Mouse (Mus musculus): Measurements from ENCODE around the gene Adcy1.

Gene Adcy1

GRCm38 (mm10) chr11:7071617-7072016 lies 8.3 kb downstream of the Adcy1 start:
- no peak for DNase-seq

GRCm38 (mm10) chr11:7073556-7073955 lies 10.3 kb downstream of the Adcy1 start:
- no peak for DNase-seq

- DNase-seq = no peak
Measured at GRCm38 (mm10) chr11:7076510-7076909, 13.2 kb downstream of the Adcy1 start.

- no peak for DNase-seq
Measured at GRCm38 (mm10) chr11:7081893-7082292, 18.6 kb downstream of the Adcy1 start.

- DNase-seq = no peak
Measured at GRCm38 (mm10) chr11:7083911-7084310, 20.6 kb downstream of the Adcy1 start.

- DNase-seq = no peak
Measured at GRCm38 (mm10) chr11:7085184-7085583, 21.9 kb downstream of the Adcy1 start.

GRCm38 (mm10) chr11:7091120-7091519 lies 27.8 kb downstream of the Adcy1 start:
- no peak for DNase-seq

GRCm38 (mm10) chr11:7094844-7095243 lies 31.6 kb downstream of the Adcy1 start:
- no peak for DNase-seq

GRCm38 (mm10) chr11:7101674-7102073 lies 38.4 kb downstream of the Adcy1 start:
- DNase-seq = no peak

GRCm38 (mm10) chr11:7102256-7103194 lies 39.2 kb downstream of the Adcy1 start:
- no peak for DNase-seq

- DNase-seq = no peak
Measured at GRCm38 (mm10) chr11:7105337-7105736, 42.0 kb downstream of the Adcy1 start.

- no peak for DNase-seq
Measured at GRCm38 (mm10) chr11:7109131-7109530, 45.8 kb downstream of the Adcy1 start.

- no peak for DNase-seq
Measured at GRCm38 (mm10) chr11:7113046-7113445, 49.8 kb downstream of the Adcy1 start.

- DNase-seq = no peak
Measured at GRCm38 (mm10) chr11:7113687-7114086, 50.4 kb downstream of the Adcy1 start.

GRCm38 (mm10) chr11:7114312-7114711 lies 51.0 kb downstream of the Adcy1 start:
- DNase-seq = no peak

GRCm38 (mm10) chr11:7116647-7117046 lies 53.4 kb downstream of the Adcy1 start:
- no peak for DNase-seq

- DNase-seq = no peak
Measured at GRCm38 (mm10) chr11:7129319-7130051, 66.2 kb downstream of the Adcy1 start.

- DNase-seq = no peak
Measured at GRCm38 (mm10) chr11:7132736-7133387, 69.6 kb downstream of the Adcy1 start.

GRCm38 (mm10) chr11:7133736-7134135 lies 70.4 kb downstream of the Adcy1 start:
- DNase-seq = no peak

GRCm38 (mm10) chr11:7134319-7134718 lies 71.0 kb downstream of the Adcy1 start:
- DNase-seq = no peak

GRCm38 (mm10) chr11:7135301-7135700 lies 72.0 kb downstream of the Adcy1 start:
- DNase-seq = no peak

- peak; percentile 40 for DNase-seq
Measured at GRCm38 (mm10) chr11:7135763-7136162, 72.5 kb downstream of the Adcy1 start.

- no peak for DNase-seq
Measured at GRCm38 (mm10) chr11:7136246-7136855, 73.1 kb downstream of the Adcy1 start.

Data from kidney, adult 11 months (tissue).